In genomic region chr17:56463500-56463899, GRCm38 (mm10) we compare ENCODE assay signal across 11 mouse cellular contexts. TPM values are rescaled to one million over a fixed set of nuclear protein-coding genes. Genes with fewer than 3 reads are reported as not detected.
DNase-seq lines count a peak whose midpoint lies in the region; ATAC-seq and TF ChIP-seq lines count a peak whose summit lies in the region.
"Had no signal": no experiment of that assay in that cellular context is flagged by ENCODE, and none has a peak within 500 bp of the region (broad histone marks: within the 10 kb centered on the region; RNA-seq: fewer than 3 reads in every experiment).

No protein-coding gene starts in this region.

- 9% methylated on average over 1 of the region's 1 CpGs for WGBS in kidney, embryonic 14.5 days
- WGBS in kidney, adult 2 months = 49% methylated on average over 1 of the region's 1 CpGs
- 7% methylated on average over 1 of the region's 1 CpGs for WGBS in limb, embryonic 10.5 days
- WGBS in midbrain, embryonic 16.5 days = 70% methylated on average over 1 of the region's 1 CpGs

- H3K9ac ChIP-seq in kidney, embryonic 14.5 days (ENCODE audit: low read depth, low read length) = no peak overlapping the region
- H3K9ac ChIP-seq in midbrain, embryonic 16.5 days (ENCODE audit: low read depth, low read length) = no peak overlapping the region

- no peak for ATAC-seq in kidney, embryonic 14.5 days (ENCODE audit: low FRiP score, low TSS enrichment)
- ATAC-seq in midbrain, embryonic 16.5 days = no peak

- no peaks in the 10 kb centered on the region for H3K9me3 ChIP-seq in kidney, embryonic 14.5 days (ENCODE audit: control insufficient read depth, low read length)
- H3K9me3 ChIP-seq in limb, embryonic 10.5 days (replicated peaks) = no peaks in the 10 kb centered on the region
- H3K9me3 ChIP-seq in midbrain, embryonic 16.5 days (replicated peaks; ENCODE audit: control insufficient read depth, low read length, poor library complexity, severe bottlenecking) = no peaks in the 10 kb centered on the region

- no peaks in the 10 kb centered on the region for H3K36me3 ChIP-seq in kidney, embryonic 14.5 days (ENCODE audit: control insufficient read depth, insufficient read depth, low read length)
- H3K36me3 ChIP-seq in kidney, adult 2 months (ENCODE audit: control insufficient read depth, insufficient read depth, low read length) = no peaks in the 10 kb centered on the region
- peaks cover 21% of the 10 kb centered on the region for H3K36me3 ChIP-seq in limb, embryonic 10.5 days
- H3K36me3 ChIP-seq in midbrain, embryonic 16.5 days (ENCODE audit: control insufficient read depth, insufficient read depth, low read length) = no peaks in the 10 kb centered on the region

- DNase-seq in kidney, adult 2 months = no peak
- DNase-seq in limb, embryonic 10.5 days (ENCODE audit: low spot score) = peak; percentile 52
- DNase-seq in left cerebral cortex, adult 2 months (ENCODE audit: extremely low spot score in 1 of 2, low spot score in 2 of 2) = no peak
- DNase-seq in urinary bladder, postnatal 4 days (ENCODE audit: low spot score in 2 of 2) = no peak
- no peak for DNase-seq in urinary bladder, postnatal 14 days (ENCODE audit: low spot score)
- DNase-seq: thymus, postnatal 25 days had no signal

- H3K4me3 ChIP-seq in kidney, embryonic 14.5 days (ENCODE audit: low read length) = no peak overlapping the region
- H3K4me3 ChIP-seq in kidney, adult 2 months (ENCODE audit: insufficient read depth, low read depth, low read length) = no peak overlapping the region
- no peak overlapping the region for H3K4me3 ChIP-seq in embryonic fibroblast, embryonic 13.5 days (ENCODE audit: insufficient read depth, low read length)
- peak overlapping the region; percentile 74 for H3K4me3 ChIP-seq in limb, embryonic 10.5 days
- H3K4me3 ChIP-seq in midbrain, embryonic 16.5 days (ENCODE audit: low read depth, low read length) = no peak overlapping the region
- no peak overlapping the region for H3K4me3 ChIP-seq in left cerebral cortex, adult 2 months

- intact Hi-C loops in left cerebral cortex, adult 2 months (cut with DNase I) = no loop called here

- TF ChIP-seq CTCF in kidney, adult 2 months (conservative IDR thresholded peaks at IDR 0.05; ENCODE audit: insufficient read depth, insufficient read length, low read depth, low read length) = no peak
- TF ChIP-seq CTCF in embryonic fibroblast, embryonic 13.5 days (IDR thresholded peaks at IDR 0.05; ENCODE audit: borderline replicate concordance, insufficient read depth, low read length) = no peak
- no peak for TF ChIP-seq CTCF in left cerebral cortex, adult 2 months (IDR thresholded peaks at IDR 0.05)

- peak overlapping the region; percentile 88; the same call in 1 of the 2 replicates for H3K4me2 ChIP-seq in kidney, embryonic 14.5 days (replicated peaks; ENCODE audit: low read depth, low read length)
- peak overlapping the region; percentile 83; the same call in 1 of the 2 replicates for H3K4me2 ChIP-seq in midbrain, embryonic 16.5 days (ENCODE audit: low read length)

- peaks cover 53% of the 10 kb centered on the region for H3K4me1 ChIP-seq in kidney, embryonic 14.5 days (ENCODE audit: control insufficient read depth, insufficient read depth, low read length)
- no peaks in the 10 kb centered on the region for H3K4me1 ChIP-seq in kidney, adult 2 months (ENCODE audit: control insufficient read depth, insufficient read depth, low read length)
- peaks cover 13% of the 10 kb centered on the region; the same call in 1 of the 2 replicates for H3K4me1 ChIP-seq in embryonic fibroblast, embryonic 13.5 days (ENCODE audit: control insufficient read depth, insufficient read depth, low read length)
- H3K4me1 ChIP-seq in limb, embryonic 10.5 days = peaks cover 72% of the 10 kb centered on the region
- peaks cover 69% of the 10 kb centered on the region for H3K4me1 ChIP-seq in midbrain, embryonic 16.5 days (ENCODE audit: control insufficient read depth, insufficient read depth, low read length)

- H3K27ac ChIP-seq in kidney, embryonic 14.5 days (ENCODE audit: low read depth, low read length) = peak overlapping the region; percentile 87; the same call in 1 of the 2 replicates
- no peak overlapping the region for H3K27ac ChIP-seq in kidney, adult 2 months (ENCODE audit: insufficient read depth, low read depth, low read length)
- H3K27ac ChIP-seq in embryonic fibroblast, embryonic 13.5 days (ENCODE audit: insufficient read depth, low read length) = peak overlapping the region; percentile 92
- peak overlapping the region; percentile 94 for H3K27ac ChIP-seq in limb, embryonic 10.5 days
- H3K27ac ChIP-seq in midbrain, embryonic 16.5 days (ENCODE audit: low read length) = peak overlapping the region; percentile 83; the same call in 1 of the 2 replicates
- H3K27ac ChIP-seq in left cerebral cortex, adult 2 months = no peak overlapping the region

- TF ChIP-seq POLR2A in kidney, adult 2 months (IDR thresholded peaks at IDR 0.05; ENCODE audit: low read depth, low read length) = no peak
- no peak for TF ChIP-seq POLR2A in embryonic fibroblast, embryonic 13.5 days (IDR thresholded peaks at IDR 0.05; ENCODE audit: low read depth, low read length)

- H3K27me3 ChIP-seq in kidney, embryonic 14.5 days (ENCODE audit: control insufficient read depth, insufficient read depth, low read length) = no peaks in the 10 kb centered on the region
- no peaks in the 10 kb centered on the region for H3K27me3 ChIP-seq in kidney, adult 2 months (replicated peaks; ENCODE audit: control insufficient read depth, insufficient read depth, low read length)
- no peaks in the 10 kb centered on the region for H3K27me3 ChIP-seq in limb, embryonic 10.5 days (ENCODE audit: low read depth, poor library complexity, severe bottlenecking)
- H3K27me3 ChIP-seq in midbrain, embryonic 16.5 days (ENCODE audit: control insufficient read depth, insufficient read depth, low read depth, low read length) = no peaks in the 10 kb centered on the region

RNA-seq across cellular contexts. Expression of gene Ptprs, which starts 12.8 kb away (rescaled TPM):
- polyA plus RNA-seq in kidney, embryonic 14.5 days (2014; fragmentation: Nextera tagmentation; extraction: Ambion mirVana) = 115 and 122 TPM in 2 replicates
- polyA plus RNA-seq in kidney, adult 2 months (2012; rRNA removed) = 38.8 and 48.0 TPM in 2 replicates
- polyA plus RNA-seq in embryonic fibroblast, embryonic 13.5 days (2011; ENCODE audit: insufficient read length, low read depth, missing spikeins) = 177 and 208 TPM in 2 replicates
- 69.5 and 83.2 TPM in 2 replicates for polyA plus RNA-seq in limb, embryonic 10.5 days (2016; fragmentation: Nextera tagmentation; extraction: Ambion mirVana)
- polyA plus RNA-seq in midbrain, embryonic 16.5 days (2015; fragmentation: Nextera tagmentation; extraction: Ambion mirVana) = 293 and 299 TPM in 2 replicates
- total RNA-seq in left cerebral cortex, adult 2 months (2021) = 100 to 1,000 TPM; 645 to 696 TPM

RNA-seq across cellular contexts. Expression of gene Znrf4, which starts 48.7 kb away (rescaled TPM):
- not detected in 2 replicates for polyA plus RNA-seq in kidney, embryonic 14.5 days (2014; fragmentation: Nextera tagmentation; extraction: Ambion mirVana)
- polyA plus RNA-seq in kidney, adult 2 months (2012; rRNA removed) = 0.17 and 0.52 TPM in 2 replicates
- polyA plus RNA-seq in embryonic fibroblast, embryonic 13.5 days (2011; ENCODE audit: insufficient read length, low read depth, missing spikeins) = not detected in 2 replicates
- polyA plus RNA-seq in limb, embryonic 10.5 days (2016; fragmentation: Nextera tagmentation; extraction: Ambion mirVana) = not detected in 2 replicates
- polyA plus RNA-seq in midbrain, embryonic 16.5 days (2015; fragmentation: Nextera tagmentation; extraction: Ambion mirVana) = not detected in 2 replicates
- total RNA-seq in left cerebral cortex, adult 2 months (2021) = not detected
- total RNA-seq: G1E; left cerebral cortex, postnatal 10 days had no signal
- polyA plus RNA-seq: G1E had no signal

Comparison
In these comparisons a context has a peak if more than half of its experiments do, and no peak if none do; other contexts are left out.
1. H3K27ac ChIP-seq: peak in kidney, embryonic 14.5 days (single experiment), embryonic fibroblast, embryonic 13.5 days (single experiment), limb, embryonic 10.5 days (single experiment) and midbrain, embryonic 16.5 days (single experiment); none in kidney, adult 2 months (single experiment) and left cerebral cortex, adult 2 months (single experiment).